Mouse (Mus musculus): ENCODE data around the gene Usp18. TPM values are rescaled to one million over a fixed set of nuclear protein-coding genes. Genes with fewer than 3 reads are reported as not detected.

Usp18 gene
- polyA plus RNA-seq, 1 experiment from 2014 or later, result 0.26 TPM

GRCm38 (mm10) chr6:121215336-121215735 is 30.4 kb upstream of the Usp18 start:
- peaks cover 16% of the 10 kb centered on the region for H3K4me1 ChIP-seq
- H3K36me3 ChIP-seq (replicated peaks), result no peaks in the 10 kb centered on the region
- no peak overlapping the region for H3K4me3 ChIP-seq
- peaks cover 29% of the 10 kb centered on the region for H3K27me3 ChIP-seq (ENCODE audit: poor library complexity, severe bottlenecking)
- no peaks in the 10 kb centered on the region for H3K9me3 ChIP-seq
- no peak for DNase-seq (ENCODE audit: extremely low spot score, low spot score)
- WGBS, result 81% methylated on average over 5 of the region's 5 CpGs
- no peak overlapping the region for H3K27ac ChIP-seq

GRCm38 (mm10) chr6:121215896-121216295 is 29.8 kb upstream of the Usp18 start:
- H3K9me3 ChIP-seq, result no peaks in the 10 kb centered on the region
- H3K36me3 ChIP-seq (replicated peaks), result no peaks in the 10 kb centered on the region
- H3K27me3 ChIP-seq (ENCODE audit: poor library complexity, severe bottlenecking), result peaks cover 24% of the 10 kb centered on the region
- H3K4me1 ChIP-seq, result peaks cover 11% of the 10 kb centered on the region
- 82% methylated on average over 6 of the region's 6 CpGs for WGBS
- H3K27ac ChIP-seq, result no peak overlapping the region
- no peak overlapping the region for H3K4me3 ChIP-seq
- no peak for DNase-seq (ENCODE audit: extremely low spot score, low spot score)

- no peak overlapping the region for H3K4me3 ChIP-seq
- peaks cover 2% of the 10 kb centered on the region for H3K4me1 ChIP-seq
- DNase-seq (ENCODE audit: extremely low spot score, low spot score), result no peak
- H3K27me3 ChIP-seq (ENCODE audit: poor library complexity, severe bottlenecking), result peaks cover 15% of the 10 kb centered on the region
- H3K9me3 ChIP-seq, result no peaks in the 10 kb centered on the region
- H3K36me3 ChIP-seq (replicated peaks), result no peaks in the 10 kb centered on the region
- no peak overlapping the region for H3K27ac ChIP-seq
- 84% methylated on average over 5 of the region's 5 CpGs for WGBS
These were observed 29.0 kb upstream of the Usp18 start for GRCm38 (mm10) chr6:121216589-121217255.

GRCm38 (mm10) chr6:121218002-121218401 is 27.7 kb upstream of the Usp18 start:
- DNase-seq (ENCODE audit: extremely low spot score, low spot score), result no peak
- H3K27me3 ChIP-seq (ENCODE audit: poor library complexity, severe bottlenecking), result peaks cover 3% of the 10 kb centered on the region
- no peaks in the 10 kb centered on the region for H3K4me1 ChIP-seq
- peaks cover 2% of the 10 kb centered on the region; the same call in 1 of the 2 replicates for H3K9me3 ChIP-seq
- no peak overlapping the region for H3K4me3 ChIP-seq
- H3K27ac ChIP-seq, result no peak overlapping the region
- 96% methylated on average over 7 of the region's 7 CpGs for whole genome bisulfite sequencing
- H3K36me3 ChIP-seq (replicated peaks), result no peaks in the 10 kb centered on the region

- H3K27ac ChIP-seq, result no peak overlapping the region
- H3K27me3 ChIP-seq (ENCODE audit: poor library complexity, severe bottlenecking), result no peaks in the 10 kb centered on the region
- H3K36me3 ChIP-seq (replicated peaks), result no peaks in the 10 kb centered on the region
- 83% methylated on average over 4 of the region's 4 CpGs for WGBS
- no peak overlapping the region for H3K4me3 ChIP-seq
- peaks cover 4% of the 10 kb centered on the region; the same call in 1 of the 2 replicates for H3K9me3 ChIP-seq
- no peaks in the 10 kb centered on the region for H3K4me1 ChIP-seq
- DNase-seq (ENCODE audit: extremely low spot score, low spot score), result no peak
These were observed 26.3 kb upstream of the Usp18 start for GRCm38 (mm10) chr6:121219406-121219805.

GRCm38 (mm10) chr6:121220181-121220580 is 25.5 kb upstream of the Usp18 start:
- peaks cover 4% of the 10 kb centered on the region; the same call in 1 of the 2 replicates for H3K9me3 ChIP-seq
- no peaks in the 10 kb centered on the region for H3K27me3 ChIP-seq (ENCODE audit: poor library complexity, severe bottlenecking)
- H3K27ac ChIP-seq, result no peak overlapping the region
- no peak overlapping the region for H3K4me3 ChIP-seq
- WGBS, result 93% methylated on average over 10 of the region's 10 CpGs
- DNase-seq (ENCODE audit: extremely low spot score, low spot score), result no peak
- no peaks in the 10 kb centered on the region for H3K36me3 ChIP-seq (replicated peaks)
- peaks cover 4% of the 10 kb centered on the region; the same call in 1 of the 2 replicates for H3K4me1 ChIP-seq

- no peak overlapping the region for H3K27ac ChIP-seq
- WGBS, result 90% methylated on average over 8 of the region's 8 CpGs
- peaks cover 4% of the 10 kb centered on the region; the same call in 1 of the 2 replicates for H3K9me3 ChIP-seq
- DNase-seq (ENCODE audit: extremely low spot score, low spot score), result no peak
- H3K27me3 ChIP-seq (ENCODE audit: poor library complexity, severe bottlenecking), result no peaks in the 10 kb centered on the region
- no peaks in the 10 kb centered on the region for H3K36me3 ChIP-seq (replicated peaks)
- no peak overlapping the region for H3K4me3 ChIP-seq
- H3K4me1 ChIP-seq, result peaks cover 4% of the 10 kb centered on the region; the same call in 1 of the 2 replicates
These were observed 23.7 kb upstream of the Usp18 start for GRCm38 (mm10) chr6:121221876-121222597.

GRCm38 (mm10) chr6:121223001-121223400 is 22.7 kb upstream of the Usp18 start:
- Histone ChIP-seq H3K9me3 (peaks cover 4% of the 10 kb centered on the region; the same call in 1 of the 2 replicates), H3K4me3 (no peak overlapping the region), H3K27me3 (ENCODE audit: poor library complexity, severe bottlenecking) (no peaks in the 10 kb centered on the region), H3K36me3 (replicated peaks) (no peaks in the 10 kb centered on the region), H3K4me1 (peaks cover 4% of the 10 kb centered on the region; the same call in 1 of the 2 replicates), H3K27ac (no peak overlapping the region)
- 95% methylated on average over 14 of the region's 14 CpGs for WGBS
- DNase-seq (ENCODE audit: extremely low spot score, low spot score), result no peak

- no peaks in the 10 kb centered on the region for H3K27me3 ChIP-seq (ENCODE audit: poor library complexity, severe bottlenecking)
- H3K4me3 ChIP-seq, result no peak overlapping the region
- H3K4me1 ChIP-seq, result peaks cover 4% of the 10 kb centered on the region; the same call in 1 of the 2 replicates
- no peaks in the 10 kb centered on the region for H3K36me3 ChIP-seq (replicated peaks)
- 86% methylated on average over 5 of the region's 5 CpGs for WGBS
- peaks cover 4% of the 10 kb centered on the region; the same call in 1 of the 2 replicates for H3K9me3 ChIP-seq
- DNase-seq (ENCODE audit: extremely low spot score, low spot score), result no peak
- H3K27ac ChIP-seq, result no peak overlapping the region
These were observed 21.6 kb upstream of the Usp18 start for GRCm38 (mm10) chr6:121224067-121224466.

GRCm38 (mm10) chr6:121224993-121225392 is 20.7 kb upstream of the Usp18 start:
- Histone ChIP-seq H3K9me3 (peaks cover 4% of the 10 kb centered on the region; the same call in 1 of the 2 replicates), H3K27ac (no peak overlapping the region), H3K27me3 (ENCODE audit: poor library complexity, severe bottlenecking) (no peaks in the 10 kb centered on the region), H3K4me3 (no peak overlapping the region), H3K4me1 (peaks cover 4% of the 10 kb centered on the region; the same call in 1 of the 2 replicates), H3K36me3 (replicated peaks) (no peaks in the 10 kb centered on the region)
- DNase-seq (ENCODE audit: extremely low spot score, low spot score), result no peak
- 39% methylated on average over 6 of the region's 6 CpGs for WGBS

- H3K9me3 ChIP-seq, result peaks cover 4% of the 10 kb centered on the region; the same call in 1 of the 2 replicates
These were observed 19.7 kb upstream of the Usp18 start for GRCm38 (mm10) chr6:121226043-121226442.

GRCm38 (mm10) chr6:121226744-121227143 is 19.0 kb upstream of the Usp18 start:
- H3K4me3 ChIP-seq, result no peak overlapping the region
- no peaks in the 10 kb centered on the region for H3K27me3 ChIP-seq (ENCODE audit: poor library complexity, severe bottlenecking)
- no peaks in the 10 kb centered on the region for H3K36me3 ChIP-seq (replicated peaks)
- no peak for DNase-seq (ENCODE audit: extremely low spot score, low spot score)
- H3K27ac ChIP-seq, result no peak overlapping the region
- 98% methylated on average over 2 of the region's 2 CpGs for WGBS
- H3K4me1 ChIP-seq, result peaks cover 4% of the 10 kb centered on the region; the same call in 1 of the 2 replicates
- H3K9me3 ChIP-seq, result peaks cover 4% of the 10 kb centered on the region; the same call in 1 of the 2 replicates

More at GRCm38 (mm10) chr6:121226043-121226442, 19.7 kb upstream of the Usp18 start:
- H3K27me3 ChIP-seq (ENCODE audit: poor library complexity, severe bottlenecking), result no peaks in the 10 kb centered on the region
- H3K36me3 ChIP-seq (replicated peaks), result no peaks in the 10 kb centered on the region
- no peak for DNase-seq (ENCODE audit: extremely low spot score, low spot score)
- no peak overlapping the region for H3K4me3 ChIP-seq
- H3K27ac ChIP-seq, result no peak overlapping the region
- H3K4me1 ChIP-seq, result peaks cover 4% of the 10 kb centered on the region; the same call in 1 of the 2 replicates
- 77% methylated on average over 4 of the region's 4 CpGs for WGBS

- Histone ChIP-seq H3K4me1 (peaks cover 4% of the 10 kb centered on the region; the same call in 1 of the 2 replicates), H3K27me3 (ENCODE audit: poor library complexity, severe bottlenecking) (no peaks in the 10 kb centered on the region), H3K36me3 (replicated peaks) (no peaks in the 10 kb centered on the region), H3K4me3 (no peak overlapping the region), H3K9me3 (no peaks in the 10 kb centered on the region), H3K27ac (no peak overlapping the region)
- DNase-seq (ENCODE audit: extremely low spot score, low spot score), result no peak
- 78% methylated on average over 8 of the region's 8 CpGs for WGBS
These were observed 17.3 kb upstream of the Usp18 start for GRCm38 (mm10) chr6:121228421-121228820.
